Mouse (Mus musculus) telencephalon, adult 2 months (tissue): ENCODE measurements around the gene Fam171a1.

Experiments
- DNase-seq: peaks from one replicate; pipeline ENCODE4 v3.0.0-alpha.2; 2011; ENCODE audit warnings: low read depth, low spot score

Fam171a1 gene

DNA sequence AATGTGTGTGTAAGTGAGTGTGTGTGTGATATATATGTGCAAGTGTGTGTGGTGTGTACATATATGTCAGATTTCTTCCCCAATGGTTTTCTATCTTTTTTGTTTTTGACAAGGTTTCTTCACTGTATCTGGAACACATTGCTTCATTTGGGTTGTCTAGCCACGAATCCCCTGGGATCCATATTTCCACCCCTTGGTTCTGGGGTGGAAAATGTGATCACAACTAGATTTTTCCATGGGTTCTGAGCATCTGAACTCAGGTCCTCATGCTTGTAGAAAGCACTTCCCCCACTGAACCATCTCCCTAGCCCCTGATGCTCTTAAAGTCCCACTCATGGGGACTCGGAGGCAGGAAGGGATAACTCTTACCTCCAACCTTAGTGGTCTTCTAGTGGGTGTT lies 159.3 kb downstream of the Fam171a1 start:
- DNase-seq: no peak

DNA sequence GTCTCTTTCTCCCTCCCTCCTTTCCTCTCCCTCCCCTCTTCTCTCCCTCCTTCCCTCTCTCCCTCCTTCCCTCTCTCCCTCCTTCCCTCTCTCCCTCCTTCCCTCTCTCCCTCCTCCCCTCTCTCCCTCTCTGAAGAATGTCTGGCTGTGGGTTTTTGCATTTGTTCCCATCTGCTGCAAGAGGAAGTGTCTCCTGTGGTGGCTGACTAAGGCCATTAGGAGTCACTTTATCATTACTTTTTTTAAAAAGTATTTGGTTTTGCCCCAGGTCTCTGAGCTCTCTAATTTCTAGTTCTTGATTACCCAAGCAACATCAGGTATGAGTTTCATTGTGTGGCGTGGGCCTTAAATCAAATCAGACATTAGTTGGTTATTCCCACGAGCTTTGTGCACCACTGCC lies 162.1 kb downstream of the Fam171a1 start:
- no peak for DNase-seq
